Mouse (Mus musculus) E14TG2a.4 (cell line): Measurements from ENCODE around the gene Slc35b4.

Experiments used
- CTCF ChIP-seq: conservative IDR thresholded peaks from 2 replicates; pipeline ENCODE4 v1.5.1; 2014; ENCODE audit warnings: low read length
- NANOG ChIP-seq: IDR thresholded peaks from 2 replicates; pipeline ENCODE4 v1.6.1; 2014; ENCODE audit warnings: borderline replicate concordance, low read length, mixed read lengths

DNA sequence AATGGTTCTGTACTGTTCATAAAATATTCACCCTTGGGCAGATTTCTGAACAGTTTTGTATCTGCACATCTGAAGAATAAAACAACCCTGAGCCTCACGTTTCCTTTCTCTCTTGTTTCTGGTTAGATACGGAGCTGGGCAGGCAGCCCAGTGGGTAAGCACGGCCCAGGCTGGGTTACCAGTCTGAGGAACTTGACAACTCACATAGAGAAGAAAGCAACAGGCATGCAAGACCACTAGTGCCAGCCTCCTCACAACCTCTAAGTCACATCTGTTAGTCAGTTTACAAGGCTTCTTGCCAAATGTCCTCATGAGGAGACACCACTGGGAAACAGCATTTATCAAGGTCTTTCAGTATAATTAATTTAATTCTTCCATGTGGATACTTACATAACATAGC, 8.1 kb downstream of the Slc35b4 start:
- TF ChIP-seq CTCF (no peak), NANOG (no peak)
